Mouse (Mus musculus) limb, embryonic 11.5 days (tissue): ENCODE data around the gene Xpr1. TPM values are rescaled to one million over a fixed set of nuclear protein-coding genes. Genes with fewer than 3 reads are reported as not detected.

Source experiments
- ATAC-seq: fragments of 200-750 bp; cut with Nextera tagmentation; 2 replicates; pipeline ENCODE4 v1.8.0; 2017; ENCODE audit warnings: low read depth; ENCODE audit not compliant: insufficient number of reproducible peaks, low FRiP score, low TSS enrichment
- DNase-seq: peaks from one replicate; pipeline ENCODE4 v3.0.0-alpha.2; 2015; ENCODE audit warnings: low spot score
- H3K27ac ChIP-seq: fragments of 300-500 bp; sonication (generic); replicated peaks from 2 replicates; pipeline ENCODE4 v1.5.1; 2014; ENCODE audit warnings: low read depth, mild to moderate bottlenecking, low read length
- H3K27me3 ChIP-seq: fragments of 300-500 bp; sonication (generic); 2 replicates; pipeline ENCODE4 v1.6.1; 2014; ENCODE audit warnings: mild to moderate bottlenecking, low read length, mixed read lengths; ENCODE audit not compliant: control insufficient read depth, insufficient read depth
- H3K36me3 ChIP-seq: fragments of 300-500 bp; sonication (generic); 2 replicates; pipeline ENCODE4 v1.6.1; 2014; ENCODE audit warnings: mild to moderate bottlenecking, low read length, moderate library complexity, mixed read lengths; ENCODE audit not compliant: control insufficient read depth, insufficient read depth
- H3K4me1 ChIP-seq: fragments of 300-500 bp; sonication (generic); 2 replicates; pipeline ENCODE4 v1.6.1; 2014; ENCODE audit warnings: low read length, mixed read lengths; ENCODE audit not compliant: control insufficient read depth, insufficient read depth
- H3K4me2 ChIP-seq: fragments of 300-500 bp; sonication (generic); 2 replicates; pipeline ENCODE4 v1.6.1; 2014; ENCODE audit warnings: low read depth, mild to moderate bottlenecking, moderate library complexity; ENCODE audit not compliant: severe bottlenecking
- H3K4me3 ChIP-seq: fragments of 300-500 bp; sonication (generic); 2 replicates; pipeline ENCODE4 v1.5.1; 2014; ENCODE audit warnings: low read depth, low read length
- H3K9ac ChIP-seq: fragments of 300-500 bp; sonication (generic); 2 replicates; pipeline ENCODE4 v1.6.1; 2014; ENCODE audit warnings: mild to moderate bottlenecking, low read length
- H3K9me3 ChIP-seq: fragments of 300-500 bp; sonication (generic); 2 replicates; pipeline ENCODE4 v1.6.1; 2016; ENCODE audit warnings: low read length; ENCODE audit not compliant: control insufficient read depth
- whole genome bisulfite sequencing: fragments of 180-500 bp; shearing (Covaris S2); extraction: QIAGEN DNeasy Blood & Tissue Kit; methylation state at CpG from one replicate; pipeline ENCODE4 v1.1.7; 2014; 5-methylcytosine and 5-hydroxymethylcytosine counted together
- polyA plus RNA-seq: library from polyadenylated mRNA; unstranded; fragments of >200 nt; fragmentation: Nextera tagmentation; extraction: Ambion mirVana; gene quantifications from 2 replicates; pipeline ENCODE4 v1.2.1, GENCODE M21; 2014

Xpr1 gene
- polyA plus RNA-seq, 1 experiment from 2014 or later = 7.1 TPM

GRCm38 (mm10) chr1:155297615-155298014, 119.6 kb downstream of the Xpr1 start:
- Histone ChIP-seq H3K27me3 (no peaks in the 10 kb centered on the region), H3K9me3 (no peaks in the 10 kb centered on the region), H3K36me3 (no peaks in the 10 kb centered on the region), H3K9ac (no peak overlapping the region), H3K4me3 (no peak overlapping the region), H3K4me1 (no peaks in the 10 kb centered on the region), H3K4me2 (no peak overlapping the region), H3K27ac (no peak overlapping the region)
- no peak for ATAC-seq
- no peak for DNase-seq
- WGBS = 98% methylated on average over 5 of the region's 5 CpGs

GRCm38 (mm10) chr1:155297203-155297602, 120.0 kb downstream of the Xpr1 start:
- no peaks in the 10 kb centered on the region for H3K9me3 ChIP-seq
- H3K4me3 ChIP-seq = no peak overlapping the region
- DNase-seq (no peak), ATAC-seq (no peak)
- H3K4me2 ChIP-seq = no peak overlapping the region
- H3K36me3 ChIP-seq = no peaks in the 10 kb centered on the region
- no peak overlapping the region for H3K27ac ChIP-seq
- no peaks in the 10 kb centered on the region for H3K4me1 ChIP-seq
- H3K9ac ChIP-seq = no peak overlapping the region
- H3K27me3 ChIP-seq = no peaks in the 10 kb centered on the region
- WGBS = 85% methylated on average over 2 of the region's 2 CpGs

GRCm38 (mm10) chr1:155293446-155293845, 123.8 kb downstream of the Xpr1 start:
- Histone ChIP-seq H3K4me3 (no peak overlapping the region), H3K4me1 (no peaks in the 10 kb centered on the region), H3K36me3 (no peaks in the 10 kb centered on the region), H3K27ac (no peak overlapping the region), H3K4me2 (no peak overlapping the region), H3K9me3 (no peaks in the 10 kb centered on the region), H3K27me3 (no peaks in the 10 kb centered on the region), H3K9ac (no peak overlapping the region)
- 19% methylated on average over 3 of the region's 3 CpGs for WGBS
- DNase-seq (peak; percentile 43), ATAC-seq (no peak)

DNA sequence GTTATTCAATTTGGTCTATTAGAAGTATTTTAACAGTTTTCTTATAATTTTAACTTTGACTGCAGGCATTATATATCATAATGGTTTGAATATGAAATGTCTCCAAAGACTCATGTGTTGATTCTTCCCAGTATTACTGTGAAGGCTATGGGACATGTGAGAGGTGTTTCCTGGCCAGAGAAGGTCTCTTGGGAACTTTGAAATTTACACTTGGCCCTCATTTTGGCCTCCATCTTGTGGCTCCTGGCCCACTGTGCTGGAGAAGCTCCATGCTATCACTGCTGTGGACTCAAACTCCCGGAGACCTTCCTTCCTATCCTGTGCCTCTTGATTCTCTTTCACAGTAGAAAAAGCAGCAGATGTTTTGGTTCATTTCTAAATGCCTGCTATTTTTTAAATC, 127.8 kb downstream of the Xpr1 start:
- H3K27ac ChIP-seq = no peak overlapping the region
- H3K4me2 ChIP-seq = no peak overlapping the region
- H3K9ac ChIP-seq = no peak overlapping the region
- ATAC-seq (no peak), DNase-seq (no peak)
- no peaks in the 10 kb centered on the region for H3K27me3 ChIP-seq
- 90% methylated on average over 1 of the region's 1 CpGs for WGBS
- no peaks in the 10 kb centered on the region for H3K4me1 ChIP-seq
- no peak overlapping the region for H3K4me3 ChIP-seq
- peaks cover 2% of the 10 kb centered on the region; the same call in 1 of the 2 replicates for H3K36me3 ChIP-seq
- H3K9me3 ChIP-seq = no peaks in the 10 kb centered on the region

DNA sequence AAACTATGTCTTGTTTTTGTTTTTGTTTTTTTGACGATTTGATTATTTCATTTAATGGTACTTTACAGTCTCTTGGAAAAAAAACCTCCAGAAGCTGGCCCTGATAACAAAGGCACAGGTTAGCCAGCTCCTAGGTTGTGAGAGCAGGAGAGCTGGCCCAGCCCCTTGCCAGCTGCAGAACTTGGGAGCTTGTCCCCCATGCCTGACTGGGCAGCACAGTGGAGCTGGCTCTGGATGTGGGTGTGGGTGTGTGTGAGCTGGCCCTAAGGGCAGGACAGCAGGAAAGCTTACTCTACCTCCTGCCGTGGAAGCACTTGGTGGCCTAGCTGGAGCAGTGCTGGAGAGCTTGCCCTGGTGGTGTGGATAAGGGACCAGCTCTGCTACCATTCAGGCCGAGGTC, 129.2 kb downstream of the Xpr1 start:
- 90% methylated on average over 3 of the region's 3 CpGs for WGBS
- H3K4me3 ChIP-seq = no peak overlapping the region
- H3K4me1 ChIP-seq = no peaks in the 10 kb centered on the region
- no peaks in the 10 kb centered on the region for H3K27me3 ChIP-seq
- H3K9me3 ChIP-seq = no peaks in the 10 kb centered on the region
- H3K9ac ChIP-seq = no peak overlapping the region
- ATAC-seq = no peak
- DNase-seq = no peak
- no peak overlapping the region for H3K4me2 ChIP-seq
- H3K27ac ChIP-seq = no peak overlapping the region
- H3K36me3 ChIP-seq = peaks cover 2% of the 10 kb centered on the region; the same call in 1 of the 2 replicates

- Histone ChIP-seq H3K27me3 (no peaks in the 10 kb centered on the region), H3K4me3 (no peak overlapping the region), H3K9me3 (no peaks in the 10 kb centered on the region), H3K4me2 (no peak overlapping the region), H3K27ac (no peak overlapping the region), H3K4me1 (peaks cover 5% of the 10 kb centered on the region), H3K36me3 (peaks cover 2% of the 10 kb centered on the region; the same call in 1 of the 2 replicates), H3K9ac (no peak overlapping the region)
- DNase-seq (no peak), ATAC-seq (no peak)
- 91% methylated on average over 7 of the region's 7 CpGs for WGBS
Measured at GRCm38 (mm10) chr1:155283808-155284207, 133.4 kb downstream of the Xpr1 start.

DNA sequence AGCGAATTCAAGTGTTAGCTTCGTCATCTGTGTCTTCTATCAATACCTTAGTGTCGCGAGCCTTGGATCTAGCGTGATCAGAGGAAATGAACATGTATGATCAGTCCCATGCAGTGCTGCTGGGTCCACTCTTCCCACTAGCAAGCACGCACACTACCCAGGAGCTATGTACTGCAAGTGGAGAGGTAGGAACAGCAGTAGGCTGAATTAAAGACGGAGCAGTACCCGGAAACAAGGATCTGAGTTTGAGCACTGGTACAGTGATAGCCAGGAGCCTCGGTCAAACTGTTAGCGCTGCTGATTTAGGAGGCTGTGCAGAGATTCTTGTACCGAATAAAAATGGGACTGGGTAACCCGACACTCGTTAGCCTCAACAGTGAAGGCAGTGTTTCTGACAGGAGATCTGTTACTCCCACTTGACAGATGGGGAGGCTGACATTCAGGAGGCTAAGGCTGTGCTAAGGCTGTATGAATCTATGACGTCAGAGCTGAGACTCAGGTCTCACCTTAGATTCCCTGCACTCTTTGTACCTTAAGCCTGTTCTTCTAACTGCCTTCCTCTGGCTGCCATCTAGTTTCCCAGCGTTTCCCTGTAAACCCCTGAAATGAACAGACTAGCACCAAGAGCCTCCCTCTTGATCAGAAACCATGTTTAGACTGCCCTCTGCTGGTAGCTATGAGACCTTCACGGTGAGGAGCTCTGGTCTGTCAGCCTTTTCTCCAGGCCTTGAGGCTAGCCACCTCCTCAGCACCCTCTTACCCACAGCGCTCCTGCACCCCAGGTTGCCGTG, 136.0 kb downstream of the Xpr1 start:
- H3K9ac ChIP-seq = no peak overlapping the region
- 51% methylated on average over 18 of the region's 18 CpGs for WGBS
- peaks cover 5% of the 10 kb centered on the region for H3K4me1 ChIP-seq
- no peaks in the 10 kb centered on the region for H3K27me3 ChIP-seq
- no peaks in the 10 kb centered on the region for H3K36me3 ChIP-seq
- peak; percentile 76 for DNase-seq
- H3K9me3 ChIP-seq = no peaks in the 10 kb centered on the region
- ATAC-seq = peak; percentile 86
- H3K27ac ChIP-seq = no peak overlapping the region
- no peak overlapping the region for H3K4me3 ChIP-seq
- H3K4me2 ChIP-seq = no peak overlapping the region

DNA sequence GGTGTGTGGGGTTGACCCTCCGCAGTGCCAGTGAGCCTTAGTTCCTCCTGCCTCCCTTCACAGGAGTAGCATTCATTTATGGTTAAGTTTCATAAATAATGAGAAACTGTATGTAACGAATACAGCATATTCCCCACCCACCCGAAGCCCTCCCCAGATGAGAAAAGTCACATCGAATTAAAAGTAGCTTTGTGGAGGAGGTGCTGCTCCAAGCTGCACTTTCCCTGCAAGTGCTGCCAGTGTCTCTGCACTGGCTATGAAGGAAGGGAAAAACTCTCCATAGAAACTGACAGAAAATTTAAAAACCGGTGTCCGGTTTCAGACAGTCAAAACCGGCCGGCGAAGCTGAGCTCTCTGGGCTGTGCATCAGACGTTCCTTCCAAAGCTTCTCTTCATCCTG, 136.9 kb downstream of the Xpr1 start:
- ATAC-seq = no peak
- Histone ChIP-seq H3K4me1 (peaks cover 5% of the 10 kb centered on the region), H3K9me3 (no peaks in the 10 kb centered on the region), H3K4me2 (no peak overlapping the region), H3K27me3 (no peaks in the 10 kb centered on the region), H3K4me3 (no peak overlapping the region), H3K27ac (no peak overlapping the region), H3K9ac (no peak overlapping the region), H3K36me3 (no peaks in the 10 kb centered on the region)
- WGBS = 68% methylated on average over 10 of the region's 10 CpGs
- DNase-seq = no peak
